Mouse (Mus musculus): ENCODE data around the gene Pde9a. TPM values are rescaled to one million over a fixed set of nuclear protein-coding genes. Genes with fewer than 3 reads are reported as not detected.

Pde9a gene
- total and polyA plus RNA-seq, 2 experiments from 2014 or later = 5.7 to 19.5 TPM

GRCm38 (mm10) chr17:31511792-31512495, 125.9 kb downstream of the Pde9a start:
- WGBS = under 1% methylated on average over 55 of the region's 56 CpGs
- Histone ChIP-seq H3K27ac (ENCODE audit: low read depth) (peak overlapping the region; percentile 86), H3K4me2 (ENCODE audit: low read depth, low read length) (peak overlapping the region; percentile 98), H3K36me3 (replicated peaks; ENCODE audit: control insufficient read depth, insufficient read depth, low read length) (peaks cover 22% of the 10 kb centered on the region), H3K9me3 (replicated peaks; ENCODE audit: control insufficient read depth, low read length) (no peaks in the 10 kb centered on the region), H3K4me1 (ENCODE audit: control insufficient read depth, insufficient read depth) (peaks cover 12% of the 10 kb centered on the region), H3K4me3 (ENCODE audit: low read depth, low read length) (peak overlapping the region; percentile 95), H3K9ac (replicated peaks; ENCODE audit: low read depth, low read length) (peak overlapping the region; percentile 79), H3K27me3 (ENCODE audit: control insufficient read depth, insufficient read depth, low read length) (no peaks in the 10 kb centered on the region)
- TF ChIP-seq EP300 (IDR thresholded peaks at IDR 0.05; ENCODE audit: low read depth) = no peak
- no peak for TF ChIP-seq CTCF (IDR thresholded peaks at IDR 0.05; ENCODE audit: low read depth)
- ATAC-seq (ENCODE audit: insufficient read depth, low read depth) (peak; percentile 97), DNase-seq (ENCODE audit: low spot score) (peak; percentile 87)

GRCm38 (mm10) chr17:31512593-31512992, 126.6 kb downstream of the Pde9a start:
- Histone ChIP-seq H3K27me3 (ENCODE audit: control insufficient read depth, insufficient read depth, low read length) (no peaks in the 10 kb centered on the region), H3K4me1 (ENCODE audit: control insufficient read depth, insufficient read depth) (peaks cover 12% of the 10 kb centered on the region), H3K4me2 (ENCODE audit: low read depth, low read length) (peak overlapping the region; percentile 98), H3K27ac (ENCODE audit: low read depth) (peak overlapping the region; percentile 86), H3K4me3 (ENCODE audit: low read depth, low read length) (peak overlapping the region; percentile 95), H3K9me3 (replicated peaks; ENCODE audit: control insufficient read depth, low read length) (no peaks in the 10 kb centered on the region), H3K36me3 (replicated peaks; ENCODE audit: control insufficient read depth, insufficient read depth, low read length) (peaks cover 16% of the 10 kb centered on the region), H3K9ac (replicated peaks; ENCODE audit: low read depth, low read length) (peak overlapping the region; percentile 79)
- DNase-seq (ENCODE audit: low spot score) = no peak
- 0 out of 2 replicates have a peak, but pooled peaks have one; percentile 2 for ATAC-seq (ENCODE audit: insufficient read depth, low read depth)
- WGBS = 17% methylated on average over 6 of the region's 6 CpGs
- TF ChIP-seq EP300 (IDR thresholded peaks at IDR 0.05; ENCODE audit: low read depth) = no peak
- TF ChIP-seq CTCF (IDR thresholded peaks at IDR 0.05; ENCODE audit: low read depth) = no peak

DNA sequence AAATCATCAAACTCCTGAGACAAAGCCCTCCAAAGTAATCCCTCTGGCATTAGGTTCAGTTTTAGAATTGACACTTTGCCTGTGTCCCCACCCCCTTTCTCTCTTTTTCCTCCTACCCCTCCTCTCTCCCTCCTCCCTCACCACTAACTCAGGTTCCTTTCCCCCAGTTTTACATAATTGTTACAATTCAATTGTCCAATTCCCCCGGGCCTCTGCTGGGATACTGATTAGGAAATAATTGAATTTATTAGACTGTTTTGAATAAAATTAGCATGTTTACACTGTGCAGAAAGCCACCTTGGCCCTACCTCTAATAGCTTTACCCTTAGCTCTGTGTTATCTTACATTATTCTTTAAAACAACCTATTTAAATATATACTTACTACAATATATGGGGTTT, 128.7 kb downstream of the Pde9a start:
- Histone ChIP-seq H3K4me1 (ENCODE audit: control insufficient read depth, insufficient read depth) (peaks cover 15% of the 10 kb centered on the region), H3K36me3 (replicated peaks; ENCODE audit: control insufficient read depth, insufficient read depth, low read length) (no peaks in the 10 kb centered on the region; the same call in 1 of the 2 replicates), H3K9ac (replicated peaks; ENCODE audit: low read depth, low read length) (no peak overlapping the region), H3K4me3 (ENCODE audit: low read depth, low read length) (no peak overlapping the region), H3K27ac (ENCODE audit: low read depth) (no peak overlapping the region), H3K4me2 (ENCODE audit: low read depth, low read length) (no peak overlapping the region), H3K27me3 (ENCODE audit: control insufficient read depth, insufficient read depth, low read length) (no peaks in the 10 kb centered on the region), H3K9me3 (replicated peaks; ENCODE audit: control insufficient read depth, low read length) (no peaks in the 10 kb centered on the region)
- DNase-seq (ENCODE audit: low spot score) (no peak), ATAC-seq (ENCODE audit: insufficient read depth, low read depth) (no peak)
- 58% methylated on average over 1 of the region's 1 CpGs for WGBS
- no peak for TF ChIP-seq EP300 (IDR thresholded peaks at IDR 0.05; ENCODE audit: low read depth)
- no peak for TF ChIP-seq CTCF (IDR thresholded peaks at IDR 0.05; ENCODE audit: low read depth)

GRCm38 (mm10) chr17:31519344-31519945, 133.4 kb downstream of the Pde9a start:
- H3K9me3 ChIP-seq (replicated peaks; ENCODE audit: control insufficient read depth, low read length) = no peaks in the 10 kb centered on the region
- peaks cover 17% of the 10 kb centered on the region for H3K36me3 ChIP-seq (replicated peaks; ENCODE audit: control insufficient read depth, insufficient read depth, low read length)
- no peaks in the 10 kb centered on the region for H3K27me3 ChIP-seq (ENCODE audit: control insufficient read depth, insufficient read depth, low read length)
- H3K4me3 ChIP-seq (ENCODE audit: low read depth, low read length) = peak overlapping the region; percentile 80
- no peak overlapping the region for H3K9ac ChIP-seq (replicated peaks; ENCODE audit: low read depth, low read length)
- WGBS = 1% methylated on average over 7 of the region's 7 CpGs
- DNase-seq (ENCODE audit: low spot score) (no peak), ATAC-seq (ENCODE audit: insufficient read depth, low read depth) (peak; percentile 33)
- peak overlapping the region; percentile 73 for H3K4me2 ChIP-seq (ENCODE audit: low read depth, low read length)
- TF ChIP-seq CTCF (IDR thresholded peaks at IDR 0.05; ENCODE audit: low read depth) (no peak), EP300 (IDR thresholded peaks at IDR 0.05; ENCODE audit: low read depth) (no peak)
- peaks cover 18% of the 10 kb centered on the region for H3K4me1 ChIP-seq (ENCODE audit: control insufficient read depth, insufficient read depth)
- H3K27ac ChIP-seq (ENCODE audit: low read depth) = peak overlapping the region; percentile 69

DNA sequence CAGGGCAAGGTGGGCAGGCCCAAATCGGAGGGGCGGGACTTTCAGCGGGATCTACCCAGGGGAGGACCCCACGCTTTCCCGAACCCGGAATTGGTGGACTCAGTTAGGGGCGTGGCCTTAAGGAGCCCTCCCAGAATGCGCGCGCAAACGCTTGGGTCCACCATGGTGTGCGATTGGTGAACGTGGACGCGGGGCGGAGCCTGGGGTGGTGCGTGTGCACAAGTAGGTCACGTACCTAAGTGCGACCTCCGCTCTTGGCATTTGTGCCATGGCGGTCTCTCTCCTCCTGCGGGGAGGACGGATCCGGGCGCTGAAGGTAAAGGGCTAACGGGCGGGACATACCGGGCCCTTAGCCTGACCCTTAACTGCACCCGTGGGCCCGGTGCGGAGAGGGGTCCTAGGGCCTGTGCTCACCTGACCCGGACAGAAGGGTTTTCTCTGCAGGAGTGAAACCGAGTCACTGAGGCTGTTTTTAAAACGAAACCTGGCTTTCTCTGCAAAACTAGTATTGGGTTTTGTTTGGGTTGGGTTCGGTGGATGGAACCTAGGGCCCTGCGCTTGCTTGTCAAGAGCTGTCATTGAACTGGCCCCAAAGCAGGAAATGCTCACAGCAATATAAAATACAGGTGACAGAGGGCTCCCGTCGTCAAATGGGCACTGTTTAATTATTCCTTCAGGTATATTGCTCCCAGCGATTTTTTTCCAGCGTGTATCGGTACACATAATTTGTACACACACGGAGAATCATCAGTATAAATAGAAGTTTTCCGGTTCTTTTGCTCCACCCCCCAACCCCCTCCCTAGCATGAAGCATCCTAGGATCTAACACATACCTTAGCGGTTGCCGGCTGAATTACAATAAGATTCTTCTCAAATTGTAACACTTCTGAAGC, 134.2 kb downstream of the Pde9a start, which contains the start of the genes Wdr4 and Ndufv3:
TSS of gene Wdr4 (minus strand) at position 35 of the 893 bp plus-strand sequence.
TSS of gene Ndufv3 (plus strand) at position 170 of the 893 bp plus-strand sequence.
- H3K4me3 ChIP-seq (ENCODE audit: low read depth, low read length) = peak within 1 kb of the TSS; percentile 80
- peak within 1 kb of the TSS; percentile 89 for H3K27ac ChIP-seq (ENCODE audit: low read depth)
- H3K36me3 ChIP-seq (replicated peaks; ENCODE audit: control insufficient read depth, insufficient read depth, low read length) = peaks cover 24% of the 10 kb centered on the region
- H3K27me3 ChIP-seq (ENCODE audit: control insufficient read depth, insufficient read depth, low read length) = no peaks in the 10 kb centered on the region
- no peak for TF ChIP-seq EP300 (IDR thresholded peaks at IDR 0.05; ENCODE audit: low read depth)
- TF ChIP-seq CTCF (IDR thresholded peaks at IDR 0.05; ENCODE audit: low read depth) = no peak
- under 1% methylated on average over 45 of the region's 45 CpGs for WGBS
- H3K4me2 ChIP-seq (ENCODE audit: low read depth, low read length) = peak within 1 kb of the TSS; percentile 73
- H3K4me1 ChIP-seq (ENCODE audit: control insufficient read depth, insufficient read depth) = peaks cover 18% of the 10 kb centered on the region
- H3K9ac ChIP-seq (replicated peaks; ENCODE audit: low read depth, low read length) = peak within 1 kb of the TSS; percentile 72
- ATAC-seq (ENCODE audit: insufficient read depth, low read depth) (peak; percentile 98), DNase-seq (ENCODE audit: low spot score) (peak; percentile 100)
- no peaks in the 10 kb centered on the region for H3K9me3 ChIP-seq (replicated peaks; ENCODE audit: control insufficient read depth, low read length)

Measured in heart, postnatal 0 days (tissue).